Mouse (Mus musculus): ENCODE measurements around the gene Tnni1.
A peak's percentile ranks its signal among the peaks of the same experiment; 100 is the strongest.

Gene Tnni1

DNA sequence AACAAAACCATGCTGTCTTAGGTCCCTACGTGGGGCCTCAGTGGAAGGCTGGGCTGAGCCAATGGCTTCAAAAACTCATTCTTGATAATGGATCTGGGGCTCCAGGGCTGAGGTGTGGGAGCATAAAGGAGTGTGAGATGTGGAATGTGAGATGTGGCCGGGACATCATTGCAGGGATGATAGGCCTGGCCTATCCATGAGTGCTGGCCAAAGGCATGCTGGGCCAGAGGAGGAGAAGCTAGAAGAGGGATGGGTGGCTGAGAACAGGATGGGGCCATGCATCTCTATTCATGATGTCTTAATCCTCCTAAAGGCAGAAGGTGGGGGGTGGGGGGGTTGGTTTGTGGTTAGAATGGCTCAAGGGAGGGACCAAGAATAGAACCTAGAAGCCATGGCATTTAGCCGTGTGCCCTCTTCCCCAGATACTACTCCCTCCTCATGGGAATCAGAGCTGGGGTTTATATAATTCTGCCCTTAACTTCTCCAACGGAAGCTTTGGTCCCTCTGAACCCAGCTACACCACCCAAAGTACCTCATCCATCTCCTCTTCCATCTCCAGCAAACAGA, 11.8 kb upstream of the Tnni1 start:
- no peak for DNase-seq

DNA sequence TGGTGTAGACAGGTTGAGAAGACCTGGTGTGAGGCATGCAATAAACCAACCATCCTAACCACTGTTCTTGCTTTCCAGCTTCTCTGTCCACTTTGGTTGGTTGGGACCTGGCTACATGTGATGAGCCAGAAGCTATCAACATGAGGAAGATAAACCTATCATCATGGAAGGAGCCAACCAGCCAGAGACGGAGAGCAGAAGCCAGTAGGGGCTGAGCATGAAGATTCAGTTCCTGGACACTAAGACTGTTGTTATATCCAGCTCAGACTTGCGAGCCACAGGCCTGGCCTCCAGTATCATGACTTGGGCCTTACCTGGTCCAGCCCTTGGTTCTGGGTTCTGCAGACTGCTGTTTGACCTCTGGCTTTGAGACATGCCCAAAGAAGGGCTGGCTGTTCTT, 10.8 kb upstream of the Tnni1 start:
- DNase-seq, result no peak

DNA sequence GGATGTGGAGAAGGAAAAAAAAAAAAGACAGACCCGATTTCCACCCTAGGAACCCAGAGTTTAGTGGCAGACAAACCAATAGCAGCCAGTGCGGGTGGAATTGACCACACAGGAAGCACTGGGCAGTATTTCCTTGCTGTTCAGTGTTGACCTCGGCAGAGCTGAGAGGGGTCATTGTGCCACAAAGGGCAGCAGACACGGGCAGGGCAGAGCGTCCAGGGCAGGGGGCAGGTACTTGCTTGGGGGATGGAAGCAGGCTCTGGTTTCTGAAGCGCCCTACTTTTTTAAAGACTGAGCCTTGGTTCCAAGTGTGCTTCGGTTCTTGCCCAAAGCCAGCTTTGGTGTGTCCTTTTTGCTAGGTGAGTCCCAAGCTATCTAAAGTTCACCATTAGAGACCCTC, 9.0 kb upstream of the Tnni1 start:
- no peak for DNase-seq

DNA sequence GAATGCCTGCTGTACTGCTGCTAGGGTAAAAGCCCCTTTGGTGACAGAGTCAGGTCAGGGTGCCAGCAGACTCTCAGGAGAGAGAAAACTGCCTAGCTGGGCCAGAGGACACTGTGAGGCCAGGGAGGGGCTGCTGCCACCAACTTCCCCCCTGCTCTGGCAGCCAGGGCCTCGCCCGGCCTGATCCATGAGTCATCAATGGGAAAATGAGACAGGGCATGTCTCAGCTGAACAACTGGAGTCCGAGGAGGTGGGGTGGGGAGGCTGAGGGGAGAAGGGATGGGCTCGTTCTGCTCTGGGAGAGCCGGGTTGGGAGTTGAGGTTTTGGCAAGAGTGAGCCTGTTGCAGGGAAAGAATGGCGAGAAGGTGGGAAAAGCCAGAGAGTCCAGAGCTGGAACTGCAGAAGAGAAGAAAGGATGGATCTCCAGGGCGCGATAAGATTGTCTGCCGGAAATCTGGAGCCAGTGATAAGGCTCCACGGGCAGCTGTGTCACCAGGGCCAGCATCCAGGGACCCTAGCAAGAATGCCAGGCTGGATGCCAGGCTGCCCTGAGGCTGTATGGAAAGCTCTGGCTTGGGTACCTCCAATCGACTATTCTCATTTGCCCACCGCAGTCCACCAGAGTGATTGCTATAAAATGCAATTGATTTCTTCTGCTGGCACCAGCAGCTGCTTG, 8.2 kb upstream of the Tnni1 start:
- no peak for DNase-seq

DNA sequence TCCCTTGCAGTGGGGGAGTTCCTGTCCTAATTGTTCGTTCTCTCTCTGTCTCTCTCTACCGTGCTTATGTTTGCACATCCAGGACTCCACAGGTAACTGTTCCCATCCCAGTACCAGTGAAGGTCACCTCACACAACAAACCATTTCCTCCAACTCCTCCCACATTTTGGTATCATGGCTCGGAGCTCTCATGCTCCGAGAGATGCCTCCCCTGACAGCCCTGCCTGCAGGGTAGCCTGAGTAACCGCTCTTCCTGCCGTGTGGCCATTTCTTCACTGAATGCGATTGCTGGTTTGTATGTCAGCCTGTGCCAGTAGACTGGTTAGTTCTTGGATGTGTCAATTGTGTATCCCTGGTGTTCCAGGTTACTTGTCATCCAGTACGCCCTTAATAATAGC, 7.7 kb upstream of the Tnni1 start:
- no peak for DNase-seq

DNA sequence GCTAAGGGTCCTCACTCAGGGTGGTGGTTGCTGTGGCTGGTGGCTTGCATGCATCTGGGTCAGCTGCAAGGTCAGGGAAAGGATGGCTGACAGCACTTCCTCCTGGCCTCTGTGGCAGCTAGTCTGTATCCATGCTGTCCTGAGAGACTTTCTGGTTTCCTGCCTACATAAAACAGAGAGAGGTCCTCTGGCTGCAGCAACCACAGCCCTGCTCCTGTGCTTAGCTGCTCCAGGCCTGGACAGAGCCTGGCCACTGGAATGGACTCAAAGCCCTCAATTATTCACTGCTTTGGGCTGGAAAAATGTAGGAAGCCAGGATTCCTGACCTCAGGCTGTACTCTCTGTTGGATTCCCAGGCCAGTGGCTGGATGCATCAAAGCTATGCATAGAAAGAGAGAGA, 2.6 kb upstream of the Tnni1 start:
- no peak for DNase-seq

DNA sequence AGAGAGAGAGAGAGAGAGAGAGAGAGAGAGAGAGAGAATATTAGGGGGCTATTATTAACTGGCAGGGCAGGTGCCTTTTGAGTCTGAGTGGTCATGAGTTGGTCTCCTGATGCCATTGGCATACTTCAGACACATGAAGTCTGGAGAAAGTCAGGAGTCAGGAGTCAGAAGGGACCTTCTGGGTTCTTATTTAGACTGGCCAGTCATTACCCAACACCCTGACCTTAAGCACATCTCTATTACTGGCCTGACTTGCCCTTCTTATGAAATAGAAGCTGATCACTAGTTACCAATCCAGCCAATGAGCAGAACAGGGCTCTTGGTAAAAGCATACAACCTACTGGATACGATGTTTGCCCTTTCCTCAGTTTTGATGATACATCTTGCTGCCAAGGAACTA, 2.2 kb upstream of the Tnni1 start:
- DNase-seq, result no peak

DNA sequence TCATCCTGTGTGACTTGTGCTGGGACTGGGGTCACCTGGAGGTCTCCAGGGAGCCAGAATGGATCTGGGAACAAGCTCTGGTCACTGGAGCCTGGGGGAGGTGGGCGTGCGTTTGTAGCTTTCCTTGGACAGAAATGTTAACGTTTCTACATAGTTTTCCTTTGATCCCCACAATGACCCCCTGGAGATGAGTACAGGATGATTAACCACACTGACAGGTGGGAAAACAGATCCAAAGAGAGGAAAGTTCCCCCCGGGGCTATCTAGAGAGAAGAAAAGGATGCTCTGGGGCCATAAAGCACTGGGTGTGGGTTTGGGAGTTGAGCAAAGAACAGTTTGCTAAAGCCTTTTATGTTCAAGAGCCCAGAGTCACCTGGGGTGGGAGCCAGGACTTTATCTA, 1.4 kb downstream of the Tnni1 start:
- no peak for DNase-seq

DNA sequence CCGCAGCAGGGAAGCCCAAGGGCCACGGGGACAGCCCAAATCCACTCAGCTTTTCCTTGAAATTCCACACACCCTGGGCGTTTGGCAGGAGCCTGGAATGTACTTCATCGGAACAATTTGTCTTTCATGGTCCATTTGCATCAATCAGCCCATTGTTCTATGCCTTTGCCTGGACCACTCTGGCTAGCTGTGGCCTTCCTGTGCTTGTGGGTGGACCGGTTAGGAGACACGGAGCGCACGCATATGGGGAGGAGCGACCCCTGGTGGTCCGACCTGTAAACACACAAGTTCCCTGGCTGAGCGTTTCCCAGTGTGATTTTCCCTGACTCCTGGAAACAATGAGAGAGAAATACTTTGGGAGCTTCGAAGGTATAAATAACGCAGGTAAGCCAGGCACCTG, 2.0 kb downstream of the Tnni1 start:
- DNase-seq, result peak; percentile 70 to 81

DNA sequence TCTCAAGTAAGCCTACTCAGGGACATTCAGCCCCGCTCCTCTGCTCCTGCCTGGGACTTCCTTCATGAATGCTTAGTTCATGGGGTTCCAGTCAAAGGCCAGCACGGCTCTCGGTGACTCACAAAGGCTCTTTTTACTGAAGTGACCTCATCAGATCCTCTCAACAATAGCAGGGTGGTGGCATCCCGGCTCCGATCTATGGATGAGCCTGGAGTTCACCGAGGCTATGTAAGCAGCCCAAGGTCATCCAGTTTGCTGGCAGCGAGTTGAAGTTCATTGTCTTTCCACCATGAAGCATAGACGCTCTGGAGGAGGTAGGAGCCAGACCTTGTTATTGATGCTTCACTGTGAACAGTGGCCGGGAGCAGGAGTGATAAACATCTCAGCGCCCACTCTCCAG, 3.6 kb downstream of the Tnni1 start:
- DNase-seq, result no peak

DNA sequence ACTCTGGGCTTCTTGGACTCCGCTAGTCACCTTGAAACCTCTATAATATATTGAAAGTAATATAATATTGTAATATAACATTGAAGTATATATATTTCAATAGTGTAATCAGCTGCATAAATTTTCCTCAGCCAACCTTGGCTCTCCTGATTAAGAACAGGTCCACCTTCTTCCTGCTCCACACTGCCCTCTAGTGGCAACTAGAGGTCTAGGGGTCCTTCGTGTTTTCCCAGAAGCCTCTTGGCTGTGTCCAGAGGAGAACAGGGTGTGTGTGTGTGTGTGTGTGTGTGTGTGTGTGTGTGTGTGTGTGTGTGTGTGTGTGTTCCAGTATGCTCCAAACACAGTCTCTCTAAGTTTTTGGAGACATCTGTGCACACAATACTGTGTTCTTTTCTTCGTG, 8.6 kb downstream of the Tnni1 start:
- DNase-seq, result peak; percentile 58 to 79

DNA sequence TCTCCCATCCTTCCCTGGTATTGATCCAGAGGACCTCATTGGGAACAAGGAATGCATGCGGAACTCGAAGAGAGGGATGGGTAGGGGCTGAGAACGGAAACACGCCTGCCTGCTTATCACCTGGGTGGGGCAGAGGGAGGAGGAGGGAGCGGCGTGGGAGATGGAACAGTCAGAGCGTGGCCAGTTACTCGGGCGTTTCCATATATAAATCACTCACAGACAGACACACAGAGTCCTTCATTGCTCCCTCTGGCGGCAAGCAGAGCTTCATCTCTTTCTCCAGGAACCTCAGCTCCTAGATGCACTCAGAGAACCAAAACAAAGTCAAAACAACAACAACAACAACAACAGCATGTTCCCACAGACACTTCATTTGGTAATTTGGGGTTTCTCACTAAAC, 9.5 kb downstream of the Tnni1 start:
- DNase-seq, result peak in 1 of 2 experiments; percentile 24

DNA sequence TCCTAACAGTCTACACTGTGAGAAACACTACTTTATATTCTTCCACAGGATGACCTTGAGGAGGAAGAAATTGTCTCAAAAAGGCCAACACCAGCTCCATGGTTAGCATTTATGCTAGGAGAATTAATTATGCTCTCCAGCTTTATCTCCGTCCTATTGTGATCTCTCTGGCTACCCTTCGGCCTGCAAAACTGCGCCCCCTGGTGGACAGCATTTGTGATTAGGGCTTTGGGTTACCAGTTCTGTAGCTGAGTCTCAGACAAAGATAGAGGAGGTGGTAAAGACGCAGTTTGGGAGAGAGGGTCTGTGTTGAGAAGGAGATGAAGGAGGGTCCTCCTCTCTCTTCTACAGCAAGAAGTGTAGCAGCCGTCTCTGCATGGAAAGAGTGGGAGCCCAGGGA, 10.6 kb downstream of the Tnni1 start:
- peak; percentile 67 to 85 for DNase-seq

DNA sequence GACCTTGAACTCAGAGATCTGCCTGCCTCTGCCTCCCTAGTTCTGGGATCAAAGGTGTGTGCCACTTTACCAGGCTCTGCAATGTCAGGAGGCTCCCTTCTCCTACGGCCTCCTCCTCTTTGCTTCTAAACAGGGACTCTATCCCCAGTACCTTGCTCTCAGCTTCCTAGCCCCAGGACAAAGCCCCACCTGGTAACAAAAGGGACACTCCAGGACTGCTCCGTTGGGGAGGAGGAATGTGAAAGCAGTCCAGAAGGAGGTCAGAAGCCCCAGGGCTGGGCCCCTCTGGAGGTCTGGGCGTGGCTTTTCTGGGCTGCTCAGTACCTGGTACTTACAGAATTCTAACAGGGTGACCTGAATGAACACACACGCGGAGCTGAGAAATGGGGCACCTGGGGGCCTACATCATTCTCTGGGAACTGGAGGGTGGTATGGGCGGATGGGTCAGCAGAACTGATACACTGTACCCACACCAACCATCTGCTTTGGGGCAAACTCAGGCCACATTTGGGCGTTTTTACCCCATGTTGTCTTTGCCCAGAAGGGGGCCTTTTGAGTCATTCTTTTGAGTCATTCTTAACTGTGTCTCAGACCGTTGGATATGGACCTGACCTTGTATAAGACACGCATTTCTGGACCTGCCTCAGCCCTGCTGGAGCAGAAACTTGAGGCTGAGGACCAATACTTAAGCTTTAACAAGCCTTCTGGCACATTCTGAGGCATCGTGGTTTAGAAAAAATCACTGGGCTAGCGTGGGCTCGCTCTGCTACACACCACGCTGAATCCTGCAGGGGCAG, 13.1 kb downstream of the Tnni1 start:
- no peak for DNase-seq

DNA sequence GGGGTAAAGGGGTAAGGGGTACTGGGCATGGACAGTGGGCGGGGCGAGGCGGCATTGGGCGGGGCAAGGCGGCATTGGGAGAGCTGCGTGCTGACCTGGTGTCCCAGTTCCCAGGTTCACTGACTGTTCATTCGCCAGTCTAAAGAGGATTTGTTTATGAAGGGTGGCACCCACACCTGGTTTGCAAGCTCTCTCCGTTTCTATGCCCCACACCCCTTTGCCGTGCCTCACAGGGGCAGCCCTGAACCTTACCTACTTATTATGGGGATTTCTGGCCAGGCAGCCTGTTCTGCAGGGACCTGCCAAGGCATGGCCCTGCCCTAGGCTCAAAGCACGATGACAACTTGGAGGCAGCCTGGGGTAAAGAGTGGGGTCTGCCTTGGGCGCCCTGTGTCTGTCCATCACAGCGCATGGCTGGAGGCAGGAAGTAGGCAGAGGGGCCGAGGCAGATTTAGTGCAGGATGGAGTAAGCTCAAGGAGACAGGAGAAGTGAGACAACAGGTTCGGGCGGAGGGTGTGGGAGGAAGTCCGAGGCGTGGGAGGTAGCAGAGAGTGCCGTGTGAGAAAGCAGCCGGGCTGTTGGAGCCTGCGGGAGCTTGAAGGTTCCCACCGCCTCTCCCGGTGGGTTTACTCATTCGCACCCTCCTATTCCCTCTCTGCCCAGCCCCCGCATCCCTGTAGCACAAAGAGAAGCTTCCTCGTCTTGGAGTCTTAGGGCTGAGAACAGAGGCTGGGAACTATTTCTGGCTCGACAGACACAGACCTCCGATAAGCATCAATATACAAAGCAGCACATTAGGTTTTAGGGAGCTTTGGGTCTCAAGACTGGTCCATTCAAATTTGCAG, 14.4 kb downstream of the Tnni1 start:
- no peak for DNase-seq

DNA sequence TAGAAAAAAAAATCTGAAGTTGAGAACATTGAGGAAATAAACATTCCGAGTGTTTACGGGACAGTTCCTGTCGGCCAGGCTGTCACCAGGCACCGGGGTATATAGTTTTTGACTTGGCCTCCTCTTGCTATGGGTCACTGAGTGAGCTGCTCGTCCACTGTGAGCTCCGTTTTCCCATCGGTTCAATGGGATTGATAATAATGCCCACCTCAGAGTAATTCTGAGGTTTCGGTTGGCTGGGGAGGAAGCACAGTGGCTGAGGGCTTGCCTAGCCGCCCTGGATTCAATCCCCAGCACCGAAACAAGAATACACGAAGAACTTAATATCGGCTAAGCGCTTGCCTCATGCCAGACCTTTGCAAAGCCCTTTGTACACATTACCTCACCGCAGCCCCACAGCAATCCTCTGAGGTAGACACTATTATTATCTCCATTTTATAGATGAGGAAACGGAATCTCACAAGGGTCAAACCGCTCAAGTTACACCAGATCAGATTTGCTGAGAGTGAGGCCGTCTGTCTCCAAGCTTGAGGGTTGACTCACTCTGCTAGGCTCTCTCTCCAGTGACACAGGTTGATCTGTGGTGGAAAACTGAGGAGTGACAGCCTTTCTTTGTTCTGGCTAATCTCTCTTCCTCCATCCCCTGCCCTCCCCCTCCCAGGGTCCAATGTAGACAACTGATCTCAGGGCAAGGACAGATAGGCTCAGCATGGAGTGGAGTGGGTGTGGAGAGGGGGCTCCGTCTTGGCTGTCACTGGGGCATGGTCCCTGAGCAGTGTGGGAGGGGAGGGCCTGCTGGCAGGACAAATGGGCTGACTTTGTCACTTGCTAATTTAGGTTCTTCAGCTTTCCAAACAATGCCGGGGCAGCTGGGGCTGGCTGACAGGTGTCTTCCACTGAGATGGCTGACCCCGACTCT, 15.2 kb downstream of the Tnni1 start:
- no peak for DNase-seq

DNA sequence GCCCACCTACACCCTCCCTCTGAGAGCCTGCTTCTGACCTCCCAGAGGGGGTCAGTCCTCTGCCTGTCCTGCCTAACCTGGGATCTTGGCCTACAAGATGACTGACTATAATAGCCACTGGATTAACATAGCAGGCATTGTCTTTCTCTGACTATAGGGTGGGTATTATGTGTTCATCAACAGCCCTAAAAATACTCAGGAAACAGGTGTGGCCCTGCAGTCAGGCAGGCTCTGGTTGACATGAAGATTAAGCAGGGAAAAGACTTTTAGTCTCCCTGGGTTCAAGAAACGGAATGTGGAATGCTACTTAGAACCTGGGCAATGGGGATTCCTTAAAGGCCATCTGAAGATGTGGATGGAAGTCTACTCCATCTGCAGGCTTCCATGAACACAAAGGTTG, 19.3 kb downstream of the Tnni1 start:
- DNase-seq, result no peak

DNA sequence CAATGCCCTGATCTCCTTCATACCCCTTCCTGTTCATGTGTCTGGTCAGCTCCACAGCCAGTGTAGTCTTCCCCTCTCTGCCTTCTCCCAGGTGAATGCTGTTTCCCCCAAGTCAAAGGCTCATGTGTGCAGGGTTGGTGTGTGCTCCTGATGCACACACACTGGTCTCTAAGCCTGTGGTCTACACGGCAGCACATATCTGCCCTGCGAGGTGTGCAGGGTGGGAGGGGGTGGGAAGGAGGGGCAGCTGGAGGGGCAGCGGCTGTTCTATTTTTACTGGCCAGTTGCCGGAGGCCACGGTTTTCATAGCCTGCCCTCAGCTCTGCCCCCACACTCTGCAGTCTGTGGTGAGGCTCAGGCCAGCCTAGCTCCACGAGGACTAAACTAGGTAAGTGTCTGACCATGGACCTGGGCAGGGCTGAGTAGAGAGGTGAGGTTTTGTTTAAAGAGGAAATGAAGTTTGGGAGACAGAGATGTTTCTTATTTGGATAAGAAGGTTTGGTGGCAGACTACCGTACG, 19.9 kb downstream of the Tnni1 start:
- DNase-seq, result no peak

DNA sequence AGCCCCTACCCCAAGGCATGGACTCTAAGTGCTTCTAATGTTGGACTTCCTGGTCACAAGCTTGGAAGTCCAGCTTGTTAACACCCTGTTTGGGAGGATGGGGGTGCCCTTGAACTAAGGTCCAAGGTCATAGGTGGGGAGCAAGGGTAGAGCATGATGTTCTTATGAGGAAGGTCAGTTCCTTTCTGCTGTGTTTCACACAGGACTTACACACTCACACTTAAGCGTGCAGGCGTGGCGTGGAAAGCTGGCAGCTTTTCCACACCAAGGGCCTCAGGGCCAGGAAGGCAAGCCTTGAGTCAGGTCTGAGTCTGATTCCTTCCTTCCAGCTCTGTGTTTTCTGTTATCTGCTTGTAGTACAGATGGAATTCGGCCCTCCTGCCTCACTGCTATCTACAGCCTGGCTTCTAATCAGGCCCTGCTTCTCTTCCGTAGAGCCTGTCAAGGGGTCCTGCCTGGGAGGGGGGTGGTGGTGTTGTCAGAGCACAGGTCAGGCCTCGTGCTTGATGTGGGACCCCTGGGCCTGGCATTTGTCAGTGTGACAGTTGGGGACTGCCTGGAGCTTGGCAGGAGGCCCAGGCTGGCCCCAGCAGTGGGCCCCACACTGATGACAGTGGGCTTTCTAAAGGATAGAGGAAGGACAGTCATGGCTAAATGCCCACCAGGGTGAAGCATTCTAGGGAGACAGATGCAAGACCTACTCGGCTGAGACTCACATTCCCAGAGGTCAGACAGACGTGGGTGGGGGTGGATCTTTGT, 21.1 kb downstream of the Tnni1 start:
- no peak for DNase-seq

DNA sequence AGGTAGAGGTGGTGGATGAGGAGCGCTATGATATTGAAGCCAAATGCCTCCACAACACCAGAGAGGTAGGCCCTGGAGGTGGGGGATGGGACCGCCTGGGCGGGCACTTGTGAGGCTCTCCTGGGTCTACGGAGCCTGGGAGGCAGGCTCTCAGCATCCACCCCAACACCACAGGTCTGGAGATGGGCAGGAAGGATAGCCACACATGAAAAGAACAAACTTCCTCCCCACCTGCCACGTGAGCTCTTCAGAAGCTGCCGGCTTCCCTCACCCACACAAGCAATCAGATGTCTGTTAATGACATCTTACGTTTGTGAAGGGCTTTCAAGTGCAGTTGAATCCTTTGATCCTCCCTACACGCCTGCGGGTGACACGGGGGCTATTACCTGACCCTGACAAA, 28.3 kb downstream of the Tnni1 start:
- no peak for DNase-seq

DNA sequence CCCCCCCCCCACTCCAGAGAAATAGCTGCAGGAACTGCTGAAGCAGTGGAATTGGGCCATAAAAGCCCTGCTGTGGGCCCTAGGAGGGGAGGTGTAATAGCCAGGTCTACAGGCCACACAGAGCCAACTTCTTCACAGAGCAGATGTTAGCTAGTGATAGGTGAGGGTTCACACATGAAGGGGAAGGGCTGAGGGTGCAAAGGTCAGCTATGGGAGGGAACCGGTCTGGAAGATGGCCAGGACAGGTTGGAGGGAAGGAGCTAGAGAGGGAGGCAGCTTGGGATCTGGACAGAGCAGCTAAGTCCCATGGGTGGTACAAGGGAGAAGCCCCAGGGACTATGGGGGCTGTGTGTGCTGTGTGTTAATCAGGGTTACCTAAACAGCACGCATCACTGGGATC, 30.9 kb downstream of the Tnni1 start:
- no peak for DNase-seq
